Mouse (Mus musculus): Measurements from ENCODE around the gene Xpc.

GRCm38 (mm10) chr6:91491004-91491403 lies 24.7 kb downstream of the Xpc start:
- TF ChIP-seq POLR2A (IDR thresholded peaks at IDR 0.05; ENCODE audit: control insufficient read depth in 1 of 2, insufficient read depth in 1 of 2, low read depth in 1 of 2, low read length in 2 of 2, poor library complexity in 1 of 2) (no peak), ZKSCAN1 (IDR thresholded peaks at IDR 0.05; ENCODE audit: low read depth, low read length) (no peak), CTCF (IDR thresholded peaks at IDR 0.05 in 2 of 3, conservative IDR thresholded peaks at IDR 0.05 in 1 of 3; ENCODE audit: control insufficient read depth in 1 of 3, insufficient read depth in 1 of 3, low read depth in 2 of 3, low read length in 3 of 3, poor library complexity in 1 of 3, severe bottlenecking in 1 of 3) (no peak), EP300 (IDR thresholded peaks at IDR 0.05; ENCODE audit: low read depth in 1 of 2, low read length in 2 of 2) (no peak), MYC (IDR thresholded peaks at IDR 0.05; ENCODE audit: low read depth, low read length) (no peak), ETS1 (IDR thresholded peaks at IDR 0.05; ENCODE audit: low read depth, low read length) (no peak), ZNF384 (IDR thresholded peaks at IDR 0.05; ENCODE audit: low read depth, low read length) (no peak)
